Mouse (Mus musculus) lung, adult 2 months (tissue): Measurements from ENCODE around the gene En1.

Experiments used
- CTCF ChIP-seq: fragments of 200-500 bp; IDR thresholded peaks from 2 replicates; pipeline ENCODE4 v1.5.1; 2011; ENCODE audit warnings: mild to moderate bottlenecking, low read length, control low read depth; ENCODE audit not compliant: insufficient read depth
- POLR2A ChIP-seq: fragments of 200-500 bp; IDR thresholded peaks from 2 replicates; pipeline ENCODE4 v1.6.1; 2011; ENCODE audit warnings: low read depth, mild to moderate bottlenecking, control low read depth, low read length, borderline replicate concordance; ENCODE audit errors: extremely low read depth

DNA sequence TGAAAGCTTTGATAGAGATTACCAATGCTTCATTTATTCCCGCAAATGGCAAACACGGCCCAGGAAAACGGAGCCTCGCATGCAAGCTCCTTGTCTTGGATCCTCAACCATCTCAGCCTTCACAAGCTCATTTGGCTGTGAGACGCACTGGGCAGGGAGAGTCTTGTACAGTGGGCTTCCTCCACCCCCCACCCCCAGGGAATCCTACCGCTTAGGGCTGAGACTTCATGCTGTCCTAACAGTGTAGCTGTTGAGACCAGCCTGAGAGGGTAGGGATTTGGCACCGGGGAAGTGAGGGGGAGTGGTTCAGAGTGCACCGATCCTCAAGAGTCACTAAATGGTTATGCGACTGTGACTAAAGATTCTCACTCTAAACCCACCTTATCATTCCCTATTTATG, 13.7 kb downstream of the En1 start:
- TF ChIP-seq CTCF: no peak
- no peak for TF ChIP-seq POLR2A
